Mouse (Mus musculus): ENCODE results near the gene Tra2b. TPM values are rescaled to one million over a fixed set of nuclear protein-coding genes. Genes with fewer than 3 reads are reported as not detected.
"Not testable (repeated sequence)": the region's sequence is repeated elsewhere in the genome, so short reads cannot be mapped to it uniquely, and the experiment has no call there.

Gene Tra2b
- polyA plus RNA-seq (2015; fragmentation: Nextera tagmentation; extraction: Ambion mirVana), result 144 and 152 TPM in 2 replicates

- Histone ChIP-seq H3K36me3 (ENCODE audit: control insufficient read depth, insufficient read depth, low read length) (no peaks in the 10 kb centered on the region), H3K4me1 (replicated peaks; ENCODE audit: control insufficient read depth, insufficient read depth) (no peaks in the 10 kb centered on the region; the same call in none of the 2 replicates), H3K4me3 (ENCODE audit: low read depth, low read length) (peak within 1 kb of the TSS; percentile 95), H3K9me3 (ENCODE audit: control insufficient read depth, low read length) (no peaks in the 10 kb centered on the region), H3K4me2 (replicated peaks; ENCODE audit: low read depth) (peak within 1 kb of the TSS; percentile 79), H3K9ac (ENCODE audit: low read length) (peak within 1 kb of the TSS; percentile 95), H3K27ac (replicated peaks) (peak within 1 kb of the TSS; percentile 98), H3K27me3 (ENCODE audit: control insufficient read depth, insufficient read depth, low read length) (no peaks in the 10 kb centered on the region)
- TF ChIP-seq CTCF (IDR thresholded peaks at IDR 0.05; ENCODE audit: low read depth), result peak; percentile 67
- no peak for TF ChIP-seq EP300 (optimal IDR thresholded peaks at IDR 0.05)
- WGBS, result 1% methylated on average over 34 of the region's 38 CpGs
- DNase-seq (ENCODE audit: low spot score) (peak; percentile 99), ATAC-seq (ENCODE audit: low FRiP score, low TSS enrichment) (peak; percentile 97)
These were observed at the start of gene Tra2b for GRCm38 (mm10) chr16:22265849-22266376. Gene Tra2b, minus strand, starts transcription at chr16:22266005.

GRCm38 (mm10) chr16:22310649-22311048 lies 44.8 kb upstream of the Tra2b start:
- TF ChIP-seq EP300 (optimal IDR thresholded peaks at IDR 0.05) (no peak), CTCF (IDR thresholded peaks at IDR 0.05; ENCODE audit: low read depth) (peak; percentile 87)
- no peak overlapping the region for H3K27ac ChIP-seq (replicated peaks)
- ATAC-seq (ENCODE audit: low FRiP score, low TSS enrichment) (no peak), DNase-seq (ENCODE audit: low spot score) (peak; percentile 59)
- H3K27me3 ChIP-seq (ENCODE audit: control insufficient read depth, insufficient read depth, low read length), result no peaks in the 10 kb centered on the region
- H3K4me2 ChIP-seq (replicated peaks; ENCODE audit: low read depth), result no peak overlapping the region
- H3K9ac ChIP-seq (ENCODE audit: low read length), result no peak overlapping the region
- no peaks in the 10 kb centered on the region for H3K9me3 ChIP-seq (ENCODE audit: control insufficient read depth, low read length)
- no peak overlapping the region for H3K4me3 ChIP-seq (ENCODE audit: low read depth, low read length)
- no peaks in the 10 kb centered on the region for H3K4me1 ChIP-seq (replicated peaks; ENCODE audit: control insufficient read depth, insufficient read depth)
- WGBS, result 11% methylated on average over 1 of the region's 1 CpGs
- no peaks in the 10 kb centered on the region for H3K36me3 ChIP-seq (ENCODE audit: control insufficient read depth, insufficient read depth, low read length)

GRCm38 (mm10) chr16:22302606-22303005 lies 36.8 kb upstream of the Tra2b start:
- WGBS, result 23% methylated on average over 5 of the region's 5 CpGs
- no peaks in the 10 kb centered on the region for H3K9me3 ChIP-seq (ENCODE audit: control insufficient read depth, low read length)
- H3K36me3 ChIP-seq (ENCODE audit: control insufficient read depth, insufficient read depth, low read length), result no peaks in the 10 kb centered on the region
- no peak overlapping the region for H3K9ac ChIP-seq (ENCODE audit: low read length)
- H3K4me2 ChIP-seq (replicated peaks; ENCODE audit: low read depth), result no peak overlapping the region
- DNase-seq (ENCODE audit: low spot score), result peak; percentile 80
- 0 out of 2 replicates have a peak, but pooled peaks have one; percentile 66 for ATAC-seq (ENCODE audit: low FRiP score, low TSS enrichment)
- H3K27ac ChIP-seq (replicated peaks), result no peak overlapping the region
- H3K27me3 ChIP-seq (ENCODE audit: control insufficient read depth, insufficient read depth, low read length), result no peaks in the 10 kb centered on the region
- TF ChIP-seq CTCF (IDR thresholded peaks at IDR 0.05; ENCODE audit: low read depth), result peak; percentile 92
- TF ChIP-seq EP300 (optimal IDR thresholded peaks at IDR 0.05), result no peak
- H3K4me3 ChIP-seq (ENCODE audit: low read depth, low read length), result no peak overlapping the region
- no peaks in the 10 kb centered on the region for H3K4me1 ChIP-seq (replicated peaks; ENCODE audit: control insufficient read depth, insufficient read depth)

- no peak overlapping the region for H3K27ac ChIP-seq (replicated peaks)
- H3K4me2 ChIP-seq (replicated peaks; ENCODE audit: low read depth), result no peak overlapping the region
- H3K36me3 ChIP-seq (ENCODE audit: control insufficient read depth, insufficient read depth, low read length), result no peaks in the 10 kb centered on the region
- DNase-seq (ENCODE audit: low spot score) (no peak), ATAC-seq (ENCODE audit: low FRiP score, low TSS enrichment) (no peak)
- no peaks in the 10 kb centered on the region for H3K4me1 ChIP-seq (replicated peaks; ENCODE audit: control insufficient read depth, insufficient read depth)
- WGBS, result 63% methylated on average over 3 of the region's 3 CpGs
- H3K9ac ChIP-seq (ENCODE audit: low read length), result no peak overlapping the region
- no peak overlapping the region for H3K4me3 ChIP-seq (ENCODE audit: low read depth, low read length)
- H3K9me3 ChIP-seq (ENCODE audit: control insufficient read depth, low read length), result no peaks in the 10 kb centered on the region
- H3K27me3 ChIP-seq (ENCODE audit: control insufficient read depth, insufficient read depth, low read length), result no peaks in the 10 kb centered on the region
- TF ChIP-seq EP300 (optimal IDR thresholded peaks at IDR 0.05) (no peak), CTCF (IDR thresholded peaks at IDR 0.05; ENCODE audit: low read depth) (peak; percentile 26; the same call in 1 of the 2 replicates)
These were observed 35.6 kb upstream of the Tra2b start for GRCm38 (mm10) chr16:22301378-22301777.

GRCm38 (mm10) chr16:22296901-22297300 lies 31.1 kb upstream of the Tra2b start:
- ATAC-seq (ENCODE audit: low FRiP score, low TSS enrichment) (0 out of 2 replicates have a peak, but pooled peaks have one; percentile 69), DNase-seq (ENCODE audit: low spot score) (no peak)
- Histone ChIP-seq H3K4me3 (ENCODE audit: low read depth, low read length) (no peak overlapping the region), H3K9me3 (ENCODE audit: control insufficient read depth, low read length) (no peaks in the 10 kb centered on the region), H3K36me3 (ENCODE audit: control insufficient read depth, insufficient read depth, low read length) (no peaks in the 10 kb centered on the region), H3K9ac (ENCODE audit: low read length) (no peak overlapping the region), H3K4me2 (replicated peaks; ENCODE audit: low read depth) (no peak overlapping the region), H3K27me3 (ENCODE audit: control insufficient read depth, insufficient read depth, low read length) (no peaks in the 10 kb centered on the region), H3K4me1 (replicated peaks; ENCODE audit: control insufficient read depth, insufficient read depth) (no peaks in the 10 kb centered on the region), H3K27ac (replicated peaks) (no peak overlapping the region)
- 51% methylated on average over 6 of the region's 6 CpGs for WGBS
- TF ChIP-seq EP300 (optimal IDR thresholded peaks at IDR 0.05), result no peak
- TF ChIP-seq CTCF (IDR thresholded peaks at IDR 0.05; ENCODE audit: low read depth), result no peak

- H3K4me1 ChIP-seq (replicated peaks; ENCODE audit: control insufficient read depth, insufficient read depth); H3K9me3 ChIP-seq (ENCODE audit: control insufficient read depth, low read length); H3K4me3 ChIP-seq (ENCODE audit: low read depth, low read length); H3K36me3 ChIP-seq (ENCODE audit: control insufficient read depth, insufficient read depth, low read length); H3K9ac ChIP-seq (ENCODE audit: low read length); H3K4me2 ChIP-seq (replicated peaks; ENCODE audit: low read depth); H3K27me3 ChIP-seq (ENCODE audit: control insufficient read depth, insufficient read depth, low read length); ATAC-seq (ENCODE audit: low FRiP score, low TSS enrichment); DNase-seq (ENCODE audit: low spot score); H3K27ac ChIP-seq (replicated peaks): not testable (repeated sequence)
- WGBS, result 92% methylated on average over 14 of the region's 14 CpGs
These were observed 29.0 kb upstream of the Tra2b start for GRCm38 (mm10) chr16:22294812-22295211.

All from stomach, postnatal 0 days (tissue).